Mouse (Mus musculus): ENCODE data around the gene Prm1.

DNA sequence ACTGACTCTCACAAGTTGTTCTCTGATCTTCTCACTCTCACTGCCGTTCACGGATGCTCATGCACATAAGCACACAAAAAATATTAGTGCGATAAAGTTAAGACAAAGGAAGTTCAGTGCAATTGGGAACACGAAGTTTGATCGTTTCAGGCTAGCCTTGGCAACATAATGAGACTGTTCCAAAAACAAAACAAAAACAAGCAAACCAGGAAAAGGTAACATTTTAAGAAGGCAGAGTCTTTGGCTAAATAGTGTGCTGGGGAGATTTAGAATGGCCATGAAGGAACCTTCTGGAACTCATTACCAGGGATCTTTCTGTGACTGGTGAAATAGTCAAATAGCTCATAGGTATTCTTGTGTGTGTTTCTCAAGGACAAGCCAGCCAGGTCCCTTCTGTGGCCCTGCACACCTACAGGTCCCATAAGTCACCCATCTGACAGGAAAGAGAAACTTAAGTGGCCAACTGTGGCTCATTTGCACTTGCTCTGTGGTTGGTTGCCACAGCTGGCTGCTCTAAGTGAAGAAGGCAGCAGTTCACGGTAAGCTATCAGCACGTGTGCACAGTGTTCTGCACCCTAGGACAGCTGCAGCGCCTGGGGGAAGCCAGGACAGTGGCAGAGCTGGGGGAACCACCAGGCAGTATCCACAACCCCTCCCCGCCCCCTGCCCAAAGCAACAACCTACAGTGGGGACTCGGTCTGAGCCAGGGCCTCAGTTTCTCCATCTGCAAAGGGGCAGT, at the start of gene Prm1:
- TF ChIP-seq HCFC1 (IDR thresholded peaks at IDR 0.05; ENCODE audit: borderline replicate concordance, insufficient read depth, low read length) (no peak), ZC3H11A (IDR thresholded peaks at IDR 0.05; ENCODE audit: borderline replicate concordance, low read depth, low read length) (no peak), ZNF384 (IDR thresholded peaks at IDR 0.05; ENCODE audit: low read depth, low read length) (no peak), MAFK (IDR thresholded peaks at IDR 0.05; ENCODE audit: insufficient read depth, low read depth, low read length) (no peak), CHD2 (IDR thresholded peaks at IDR 0.05; ENCODE audit: low read depth, low read length) (no peak)

Data from ES-E14 (cell line).